Mouse (Mus musculus): ENCODE data around the gene Srprb. TPM values are rescaled to one million over a fixed set of nuclear protein-coding genes. Genes with fewer than 3 reads are reported as not detected.

Gene Srprb
- polyA plus RNA-seq (2015; fragmentation: Illumina TruSeq; extraction: RNeasy Lipid Tissue Mini Kit (QIAGEN cat#74804); ENCODE audit: insufficient read depth, low replicate concordance), result 18.0 TPM

GRCm38 (mm10) chr9:103201561-103202260, at the start of gene Srprb:
Srprb (minus strand) TSS chr9:103202137.

GRCm38 (mm10) chr9:103230151-103230951, 28.4 kb upstream of the Srprb start, which contains the start of the genes Gm20425 and Trf:
Gm20425 (minus strand) TSS chr9:103230307.
Trf (minus strand) TSS chr9:103230444.

Other genes starting within 250 kb of the Srprb start
- 30.6 TPM for gene Slco2a1, start 213.4 kb downstream of the Srprb start, polyA plus RNA-seq (2015; fragmentation: Illumina TruSeq; extraction: RNeasy Lipid Tissue Mini Kit (QIAGEN cat#74804); ENCODE audit: insufficient read depth, low replicate concordance)
- gene Rab6b, start 90.3 kb downstream of the Srprb start, polyA plus RNA-seq (2015; fragmentation: Illumina TruSeq; extraction: RNeasy Lipid Tissue Mini Kit (QIAGEN cat#74804); ENCODE audit: insufficient read depth, low replicate concordance), result 10.2 TPM
- 4.8 TPM for gene Gm20425, start 28.2 kb upstream of the Srprb start, polyA plus RNA-seq (2015; fragmentation: Illumina TruSeq; extraction: RNeasy Lipid Tissue Mini Kit (QIAGEN cat#74804); ENCODE audit: insufficient read depth, low replicate concordance)
- 448 TPM for gene Trf, start 28.3 kb upstream of the Srprb start, polyA plus RNA-seq (2015; fragmentation: Illumina TruSeq; extraction: RNeasy Lipid Tissue Mini Kit (QIAGEN cat#74804); ENCODE audit: insufficient read depth, low replicate concordance)
- gene 1300017J02Rik, start 102.9 kb upstream of the Srprb start, polyA plus RNA-seq (2015; fragmentation: Illumina TruSeq; extraction: RNeasy Lipid Tissue Mini Kit (QIAGEN cat#74804); ENCODE audit: insufficient read depth, low replicate concordance), result 9.9 TPM
- 82.4 TPM for gene Topbp1, start 103.1 kb upstream of the Srprb start, polyA plus RNA-seq (2015; fragmentation: Illumina TruSeq; extraction: RNeasy Lipid Tissue Mini Kit (QIAGEN cat#74804); ENCODE audit: insufficient read depth, low replicate concordance)
- 137 TPM for gene Cdv3, start 163.7 kb upstream of the Srprb start, polyA plus RNA-seq (2015; fragmentation: Illumina TruSeq; extraction: RNeasy Lipid Tissue Mini Kit (QIAGEN cat#74804); ENCODE audit: insufficient read depth, low replicate concordance)